Mouse (Mus musculus): ENCODE measurements at regions not wholly inside any gene's neighbourhood (a gene's known extent, or its start where the extent isn't known, plus 50 kb on each side); places are given as distances from the start of the nearest gene placed in this dataset.

- no peak for DNase-seq
These were observed 198.6 kb upstream of the Gcfc2 start for GRCm38 (mm10) chr6:81724601-81725545.

GRCm38 (mm10) chr6:81731631-81732030 lies 191.8 kb upstream of the Gcfc2 start:
- intact Hi-C loops (cut with DNase I), result no loop called here
- DNase-seq, result no peak

More at GRCm38 (mm10) chr6:81724601-81725545, 198.6 kb upstream of the Gcfc2 start:
- intact Hi-C loops (cut with DNase I), result no loop called here

- DNase-seq, result no peak
- intact Hi-C loops (cut with DNase I), result no loop called here
These were observed 189.9 kb upstream of the Gcfc2 start for GRCm38 (mm10) chr6:81733527-81733926.

GRCm38 (mm10) chr6:81738466-81738865 lies 185.0 kb upstream of the Gcfc2 start:
- DNase-seq, result no peak
- intact Hi-C loops (cut with DNase I), result no loop called here

- DNase-seq, result no peak
- intact Hi-C loops (cut with DNase I), result no loop called here
These were observed 173.8 kb upstream of the Gcfc2 start for GRCm38 (mm10) chr6:81749681-81750080.

- intact Hi-C loops (cut with DNase I), result no loop called here
These were observed 171.8 kb upstream of the Gcfc2 start for GRCm38 (mm10) chr6:81751631-81752030.

GRCm38 (mm10) chr6:81756242-81756641 lies 167.2 kb upstream of the Gcfc2 start:
- DNase-seq, result no peak
- intact Hi-C loops (cut with DNase I), result no loop called here

More at GRCm38 (mm10) chr6:81751631-81752030, 171.8 kb upstream of the Gcfc2 start:
- DNase-seq, result no peak

- intact Hi-C loops (cut with DNase I), result no loop called here
- DNase-seq, result no peak
These were observed 164.6 kb upstream of the Gcfc2 start for GRCm38 (mm10) chr6:81758876-81759275.

GRCm38 (mm10) chr6:81760181-81760580 lies 163.3 kb upstream of the Gcfc2 start:
- intact Hi-C loops (cut with DNase I), result loop anchor here (10.0 kb wide), 1 partner anchor 345 kb away; no protein-coding TSS in a partner anchor
- DNase-seq, result peak; percentile 35

GRCm38 (mm10) chr6:81765831-81766230 lies 157.6 kb upstream of the Gcfc2 start:
- peak; percentile 16 for DNase-seq

GRCm38 (mm10) chr6:81766800-81767199 lies 156.7 kb upstream of the Gcfc2 start:
- intact Hi-C loops (cut with DNase I), result loop anchor here (10.0 kb wide), 1 partner anchor 352 kb away; no protein-coding TSS in a partner anchor
- no peak for DNase-seq

More at GRCm38 (mm10) chr6:81765831-81766230, 157.6 kb upstream of the Gcfc2 start:
- intact Hi-C loops (cut with DNase I), result loop anchor here (10.0 kb wide), 1 partner anchor 351 kb away; no protein-coding TSS in a partner anchor

GRCm38 (mm10) chr6:81768669-81769537 lies 154.6 kb upstream of the Gcfc2 start:
- no peak for DNase-seq
- intact Hi-C loops (cut with DNase I), result loop anchor here (10.0 kb wide), 1 partner anchor 354 kb away; no protein-coding TSS in a partner anchor

GRCm38 (mm10) chr6:81770301-81770700 lies 153.2 kb upstream of the Gcfc2 start:
- no peak for DNase-seq

GRCm38 (mm10) chr6:81771862-81772261 lies 151.6 kb upstream of the Gcfc2 start:
- DNase-seq, result no peak
- intact Hi-C loops (cut with DNase I), result no loop called here

More at GRCm38 (mm10) chr6:81770301-81770700, 153.2 kb upstream of the Gcfc2 start:
- intact Hi-C loops (cut with DNase I), result no loop called here

GRCm38 (mm10) chr6:81782131-81782530 lies 141.3 kb upstream of the Gcfc2 start:
- intact Hi-C loops (cut with DNase I), result no loop called here
- DNase-seq, result no peak

GRCm38 (mm10) chr6:81782815-81783435 lies 140.5 kb upstream of the Gcfc2 start:
- DNase-seq, result no peak
- intact Hi-C loops (cut with DNase I), result no loop called here

GRCm38 (mm10) chr6:81795281-81795680 lies 128.2 kb upstream of the Gcfc2 start:
- no peak for DNase-seq
- intact Hi-C loops (cut with DNase I), result no loop called here

- intact Hi-C loops (cut with DNase I), result no loop called here
- no peak for DNase-seq
These were observed 122.6 kb upstream of the Gcfc2 start for GRCm38 (mm10) chr6:81800822-81801221.

GRCm38 (mm10) chr6:81801804-81802203 lies 121.7 kb upstream of the Gcfc2 start:
- intact Hi-C loops (cut with DNase I), result no loop called here
- no peak for DNase-seq

- no peak for DNase-seq
These were observed 117.5 kb upstream of the Gcfc2 start for GRCm38 (mm10) chr6:81805942-81806341.

More at GRCm38 (mm10) chr6:81805942-81806341, 117.5 kb upstream of the Gcfc2 start:
- intact Hi-C loops (cut with DNase I), result no loop called here

Data from left cerebral cortex, postnatal 4 days (tissue).